Mouse (Mus musculus) thymus, postnatal 36 days (tissue): ENCODE measurements around the gene Map2k6.
A peak's percentile ranks its signal among the peaks of the same experiment; 100 is the strongest.

Source experiments
- DNase-seq, 2 experiments: peaks; one replicate each; pipeline ENCODE4 v3.0.0; 2022; ENCODE audit warnings: mixed read lengths in 2 of 2

Map2k6 gene

DNA sequence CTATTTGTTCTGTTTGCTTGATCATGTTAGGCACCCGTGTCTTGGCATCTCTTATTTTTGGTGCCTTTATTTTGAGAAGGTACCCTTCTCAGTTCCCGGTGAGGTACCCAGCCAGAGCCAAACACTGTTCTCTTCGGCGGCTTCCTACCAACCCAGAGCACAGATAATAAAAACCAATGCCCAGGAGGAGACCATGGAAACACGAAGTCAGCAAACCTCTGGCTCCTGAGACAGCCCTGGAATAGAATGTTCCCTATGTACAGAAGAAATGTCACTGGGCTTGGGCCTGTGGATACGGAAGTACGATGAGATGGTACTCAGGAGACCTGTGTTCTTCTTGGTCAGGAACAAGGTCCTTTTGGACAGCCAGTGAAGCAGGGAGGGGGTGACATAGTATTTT lies 89.4 kb downstream of the Map2k6 start:
- DNase-seq, result no peak

DNA sequence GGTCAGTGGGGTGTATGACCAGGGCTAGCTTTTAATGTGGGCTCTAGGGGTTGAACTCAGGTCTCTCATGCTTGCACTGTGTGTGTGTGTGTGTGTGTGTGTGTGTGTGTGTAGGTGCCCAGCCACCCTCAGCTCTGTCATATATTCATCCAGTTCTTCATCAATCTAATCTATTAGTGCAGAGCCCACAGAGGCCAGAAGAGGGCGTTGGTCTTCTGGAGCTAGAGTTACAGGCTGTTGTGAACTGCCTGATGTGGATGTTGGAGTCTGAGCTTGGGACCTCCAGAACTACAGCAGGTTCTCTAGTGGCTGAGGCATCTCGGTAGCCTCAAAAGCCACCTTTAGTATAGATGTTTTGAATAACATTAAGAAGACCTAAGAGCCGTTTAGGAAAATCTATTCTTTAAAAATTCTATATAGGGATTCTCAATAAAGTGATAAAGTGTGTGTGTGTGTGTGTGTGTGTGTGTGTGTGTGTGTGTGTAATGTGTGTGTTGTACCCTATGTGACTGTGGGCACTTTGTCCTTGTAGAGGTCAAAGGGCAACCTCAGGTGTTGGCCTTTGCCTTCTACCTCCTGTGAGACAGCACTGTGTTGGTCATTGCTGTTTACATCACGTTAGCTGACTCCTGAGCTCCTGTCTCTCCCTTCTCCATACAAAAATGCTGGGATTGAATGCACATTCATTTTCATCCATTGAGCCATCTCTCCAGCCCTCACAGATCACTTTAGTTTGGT lies 96.6 kb downstream of the Map2k6 start:
- no peak for DNase-seq

DNA sequence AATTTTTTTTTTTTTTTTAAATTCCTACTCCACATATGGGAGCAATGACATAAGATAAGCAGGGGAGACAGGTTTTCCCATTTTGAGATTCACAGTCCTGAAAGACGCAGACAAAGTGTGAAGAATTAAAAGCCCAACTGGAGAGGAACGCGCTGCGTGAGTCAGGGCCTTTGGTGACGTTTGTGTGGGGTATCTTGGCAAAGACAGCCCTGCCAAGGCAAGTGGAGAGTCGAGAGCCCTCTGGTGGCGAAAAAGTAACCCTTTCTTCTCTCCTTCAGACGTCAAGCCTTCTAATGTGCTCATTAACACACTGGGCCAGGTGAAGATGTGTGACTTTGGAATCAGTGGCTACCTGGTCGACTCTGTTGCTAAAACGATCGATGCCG lies 97.1 kb downstream of the Map2k6 start:
- peak; percentile 12 to 21 for DNase-seq

DNA sequence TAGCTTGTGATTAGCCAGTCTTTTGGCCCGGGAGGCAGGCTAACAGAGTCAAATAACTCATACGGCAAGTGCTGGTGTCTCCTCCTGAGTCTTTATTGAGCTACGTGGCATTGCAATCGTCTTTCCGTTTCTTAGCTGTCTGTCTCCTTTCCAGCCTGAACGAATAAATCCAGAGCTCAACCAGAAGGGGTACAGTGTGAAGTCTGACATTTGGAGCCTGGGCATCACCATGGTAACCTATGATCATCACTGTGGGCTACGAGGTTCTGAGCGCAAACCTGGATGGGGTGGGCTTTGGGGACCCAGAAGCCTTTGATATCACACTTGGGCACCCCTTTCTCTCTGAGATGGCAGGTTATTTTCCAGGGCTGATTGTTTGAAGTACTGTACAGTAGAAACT lies 98.8 kb downstream of the Map2k6 start:
- DNase-seq, result no peak

DNA sequence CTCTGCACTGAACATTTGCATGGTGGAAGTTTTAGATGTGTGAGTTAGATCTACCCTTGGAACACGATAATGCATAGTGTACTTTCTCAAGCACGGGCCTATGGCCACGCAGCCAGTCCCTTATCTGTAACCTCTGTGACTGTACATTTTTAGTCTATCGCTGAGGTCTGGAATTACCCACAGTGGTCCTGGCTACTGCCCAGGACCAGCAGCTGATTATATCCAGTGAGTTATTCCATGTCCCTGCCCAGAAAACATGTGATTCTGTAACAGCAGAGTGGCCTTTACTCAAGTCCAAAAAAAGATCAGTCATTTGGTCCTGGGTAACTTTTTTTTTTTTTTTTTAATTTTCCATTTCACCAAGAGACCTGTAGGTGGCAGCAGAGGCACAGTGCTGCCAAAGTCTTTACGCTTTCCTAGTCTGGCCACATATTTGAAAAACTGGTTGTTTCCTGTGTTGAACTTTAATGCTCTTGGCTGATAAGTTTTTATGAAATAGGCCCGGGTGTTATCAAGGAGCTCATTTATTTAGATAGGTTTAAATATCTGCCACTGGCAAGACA lies 99.8 kb downstream of the Map2k6 start:
- DNase-seq, result no peak

DNA sequence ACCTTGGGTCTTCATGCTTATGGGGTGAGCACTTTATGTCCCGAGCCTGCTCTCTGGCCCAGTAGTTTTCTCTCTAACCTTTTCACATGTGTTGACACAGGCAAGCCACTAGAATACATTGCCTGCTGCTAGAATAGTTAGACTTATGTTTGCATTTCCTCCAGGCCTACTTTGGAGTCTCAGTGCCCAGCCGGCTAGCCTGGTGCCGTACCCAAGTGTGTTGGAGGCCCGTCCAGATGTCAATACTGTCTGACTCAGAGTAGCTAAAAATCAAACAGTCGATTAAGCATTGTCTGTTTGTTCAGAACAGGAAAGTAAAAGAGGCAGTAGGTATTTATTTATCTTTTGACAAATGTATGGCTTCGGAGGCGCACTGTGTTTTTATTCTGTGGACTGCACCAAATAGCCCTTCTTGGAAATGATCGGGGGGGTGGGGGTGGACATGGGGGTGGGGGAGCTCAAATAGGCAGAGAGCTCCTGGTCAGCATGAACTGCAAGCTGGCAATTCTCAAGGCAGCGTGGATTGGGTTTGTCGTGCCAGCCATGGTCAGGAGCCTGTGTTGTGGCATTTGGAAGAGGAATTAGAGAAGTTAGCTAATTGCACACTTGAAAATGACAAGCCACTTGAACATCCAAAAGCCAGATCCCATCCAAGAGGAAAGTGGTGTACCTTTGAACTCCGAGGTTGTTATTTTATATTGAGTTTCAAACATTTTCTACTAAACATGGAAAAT lies 104.2 kb downstream of the Map2k6 start:
- no peak for DNase-seq

DNA sequence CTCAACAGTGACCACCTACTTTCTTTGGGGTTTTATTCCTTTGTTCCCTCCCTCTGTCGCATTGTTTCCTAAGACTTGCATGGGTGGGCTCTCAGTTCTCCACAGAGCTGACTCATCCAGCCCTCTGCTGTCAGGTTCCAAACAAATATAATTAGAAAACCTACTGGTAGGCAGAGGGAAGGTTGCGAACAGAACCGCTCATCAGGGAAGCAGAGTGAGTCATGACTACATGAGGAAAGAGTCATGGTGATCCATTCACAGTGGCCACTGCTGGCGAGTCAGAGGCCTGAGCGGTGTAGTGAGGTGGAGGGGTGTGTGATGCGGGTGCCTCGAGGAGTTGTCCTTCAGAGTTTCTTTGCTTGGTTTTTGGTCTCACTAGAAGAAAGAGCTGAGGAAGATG lies 112.5 kb downstream of the Map2k6 start:
- no peak for DNase-seq

DNA sequence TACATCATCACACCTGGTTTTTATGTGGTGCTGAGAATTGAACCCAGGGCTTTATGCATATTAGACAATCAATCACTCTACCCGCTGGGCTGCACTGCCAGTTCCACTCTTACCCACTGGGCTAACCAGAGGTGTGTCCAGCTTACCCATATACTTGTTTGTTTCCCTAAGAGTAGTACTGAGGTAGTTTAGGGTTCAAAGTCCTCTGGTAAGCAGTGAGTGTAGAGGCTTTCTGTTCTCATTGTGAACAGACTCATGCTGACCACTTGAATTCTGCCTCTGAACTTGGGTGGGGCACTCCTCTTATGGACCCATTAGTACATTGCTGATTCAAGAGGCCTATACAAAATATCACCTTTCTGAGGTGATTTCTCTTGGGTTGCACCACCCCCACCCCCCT lies 119.7 kb downstream of the Map2k6 start:
- DNase-seq, result no peak

DNA sequence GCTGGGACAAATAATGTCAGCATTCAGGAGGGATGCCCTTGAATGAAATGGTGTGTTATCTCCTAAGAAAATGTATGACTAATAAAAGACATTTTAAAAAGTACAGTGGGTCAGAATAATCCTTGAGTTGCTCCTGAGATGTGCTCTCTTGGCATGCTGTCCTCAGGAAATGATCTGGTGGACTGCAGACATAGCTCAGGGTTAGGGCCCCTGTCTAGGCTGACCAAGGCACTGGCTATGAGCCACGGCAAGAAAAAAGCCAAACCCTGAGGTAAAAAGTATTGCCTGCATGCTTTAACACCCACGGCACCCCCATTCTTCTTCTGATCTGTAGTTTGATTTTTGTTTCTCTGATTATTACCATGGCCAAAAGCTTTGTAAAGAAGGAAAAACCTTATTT lies 124.0 kb downstream of the Map2k6 start:
- DNase-seq, result no peak

DNA sequence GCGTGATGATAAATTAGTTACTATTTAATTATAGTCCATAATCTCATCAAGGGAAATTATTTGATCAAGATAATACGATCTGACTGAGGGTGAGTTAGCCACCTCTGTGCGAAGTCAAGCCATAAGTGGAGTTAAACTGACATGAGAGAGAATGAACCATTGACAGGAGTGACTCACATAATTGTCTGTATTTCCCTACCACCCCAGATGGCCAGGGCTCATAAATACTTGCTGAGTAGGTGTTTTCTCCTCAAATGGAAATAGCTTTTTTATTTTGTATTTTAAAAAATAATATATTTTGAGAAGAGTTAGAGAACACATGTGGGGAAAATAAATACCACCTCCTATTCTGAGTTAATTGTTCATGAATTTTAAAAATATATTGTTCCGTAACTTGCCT lies 127.2 kb downstream of the Map2k6 start:
- no peak for DNase-seq

DNA sequence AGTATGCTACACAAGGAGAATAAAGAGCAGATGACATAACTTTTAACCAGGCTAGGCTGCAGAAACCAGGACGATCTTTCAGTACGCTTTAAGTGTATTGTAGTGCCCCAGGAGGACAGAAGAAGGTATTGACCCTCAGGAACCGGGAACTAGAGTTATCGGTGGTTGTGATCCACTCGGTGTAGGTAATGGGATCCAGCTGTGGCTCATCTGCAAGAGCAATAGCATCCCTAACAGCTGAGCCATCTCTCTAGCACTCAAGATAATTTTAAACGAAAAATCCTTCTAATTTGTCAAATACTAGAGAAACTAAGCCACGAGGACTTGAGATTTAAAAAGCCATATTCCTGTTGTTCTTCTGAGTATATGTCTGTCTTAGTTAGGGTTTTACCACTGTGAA lies 132.2 kb downstream of the Map2k6 start:
- DNase-seq, result no peak

DNA sequence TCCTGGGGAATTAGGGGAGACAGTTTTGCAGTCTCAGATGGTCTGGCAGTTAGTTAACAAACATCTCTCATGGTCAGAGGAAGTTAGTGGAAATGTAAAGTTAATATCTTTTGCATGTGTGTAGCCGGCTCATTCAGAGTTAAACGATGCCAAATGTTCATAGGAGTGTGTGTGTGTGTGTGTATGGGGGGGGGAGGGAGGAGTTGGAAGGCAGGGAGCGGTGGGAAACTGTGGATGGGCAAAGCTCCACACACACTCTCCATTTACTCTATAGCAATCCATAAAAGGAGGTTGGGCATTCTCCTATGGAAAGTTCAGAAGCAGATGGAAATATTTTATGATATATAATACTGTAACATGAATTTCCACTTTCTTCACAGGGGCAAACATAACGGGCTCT lies 135.9 kb downstream of the Map2k6 start:
- DNase-seq, result no peak

DNA sequence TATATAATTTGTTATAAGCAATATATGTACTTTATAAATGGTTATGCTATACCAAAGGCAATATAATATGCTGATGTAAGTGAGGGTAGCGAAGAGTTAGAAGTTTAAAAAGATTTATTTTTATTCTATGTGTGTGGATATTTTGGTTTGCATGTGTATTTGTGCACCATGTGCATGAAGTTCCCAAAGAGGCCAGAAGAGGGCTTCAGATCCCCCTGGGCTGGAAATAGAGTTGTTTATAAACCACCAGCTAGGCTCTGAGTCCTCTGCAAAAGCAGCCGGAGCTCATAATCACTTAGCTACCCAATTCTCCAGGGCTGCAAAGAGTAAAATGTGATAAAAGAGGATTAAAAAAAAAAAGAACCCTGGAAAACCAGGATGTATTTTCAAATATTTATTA lies 137.6 kb downstream of the Map2k6 start:
- DNase-seq, result no peak

DNA sequence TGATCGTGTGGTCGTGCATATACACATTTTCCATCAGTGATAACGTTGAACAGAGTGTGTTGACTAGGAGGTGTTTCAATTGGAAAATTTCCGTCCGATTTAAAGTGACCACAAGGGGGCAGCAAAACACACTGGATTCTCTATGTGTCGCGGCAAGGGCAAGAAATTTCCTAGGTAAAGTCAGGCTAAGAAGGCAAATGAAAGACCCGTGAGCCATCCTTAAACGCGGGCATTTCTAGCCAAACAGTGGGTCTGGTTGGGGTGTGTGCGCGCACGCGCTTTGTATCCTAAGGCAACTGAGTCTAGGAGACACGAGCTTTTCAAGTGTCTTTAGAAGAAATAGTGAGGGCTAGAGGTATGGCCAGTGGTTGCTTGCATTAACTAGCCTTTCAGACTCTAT lies 138.7 kb downstream of the Map2k6 start:
- peak; percentile 14 to 43 for DNase-seq

DNA sequence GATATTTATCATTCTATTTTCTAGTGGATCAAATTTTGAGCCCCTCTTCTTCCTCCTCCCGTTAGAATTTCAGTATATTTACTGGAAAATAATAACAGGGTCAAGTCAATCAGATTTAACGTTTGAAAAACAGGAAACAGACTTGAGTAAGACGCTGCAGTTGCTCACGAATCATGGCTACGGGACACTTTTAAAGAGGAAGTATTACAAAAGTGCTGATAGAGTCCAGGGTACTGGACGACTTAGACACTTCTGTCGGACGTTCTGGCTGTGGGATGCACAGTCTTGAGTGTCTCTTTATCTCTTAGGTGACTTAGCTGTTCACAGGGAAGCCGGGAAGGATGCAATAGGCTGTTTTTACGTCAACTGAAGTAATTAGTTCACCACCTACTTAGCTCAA lies 139.3 kb downstream of the Map2k6 start:
- DNase-seq, result no peak

DNA sequence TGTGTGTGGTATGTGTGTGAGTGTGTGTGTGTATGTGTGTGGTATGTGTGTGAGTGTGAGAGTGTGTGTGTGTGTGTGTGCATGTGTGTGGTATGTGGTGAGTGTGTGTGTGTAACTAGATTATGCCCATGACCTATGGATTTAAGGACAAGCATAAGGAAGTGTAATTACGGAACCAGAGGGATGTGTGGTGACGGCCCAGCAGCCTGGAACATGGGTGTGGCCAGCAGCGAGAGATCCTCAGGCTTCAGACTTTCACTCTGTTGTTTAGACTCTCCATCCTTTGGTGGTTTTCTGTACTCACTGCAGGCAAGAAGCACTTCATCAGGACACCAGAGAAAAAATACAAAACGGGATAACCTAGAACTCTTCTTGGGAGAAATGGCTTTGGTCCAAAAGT lies 143.0 kb downstream of the Map2k6 start:
- DNase-seq, result no peak

DNA sequence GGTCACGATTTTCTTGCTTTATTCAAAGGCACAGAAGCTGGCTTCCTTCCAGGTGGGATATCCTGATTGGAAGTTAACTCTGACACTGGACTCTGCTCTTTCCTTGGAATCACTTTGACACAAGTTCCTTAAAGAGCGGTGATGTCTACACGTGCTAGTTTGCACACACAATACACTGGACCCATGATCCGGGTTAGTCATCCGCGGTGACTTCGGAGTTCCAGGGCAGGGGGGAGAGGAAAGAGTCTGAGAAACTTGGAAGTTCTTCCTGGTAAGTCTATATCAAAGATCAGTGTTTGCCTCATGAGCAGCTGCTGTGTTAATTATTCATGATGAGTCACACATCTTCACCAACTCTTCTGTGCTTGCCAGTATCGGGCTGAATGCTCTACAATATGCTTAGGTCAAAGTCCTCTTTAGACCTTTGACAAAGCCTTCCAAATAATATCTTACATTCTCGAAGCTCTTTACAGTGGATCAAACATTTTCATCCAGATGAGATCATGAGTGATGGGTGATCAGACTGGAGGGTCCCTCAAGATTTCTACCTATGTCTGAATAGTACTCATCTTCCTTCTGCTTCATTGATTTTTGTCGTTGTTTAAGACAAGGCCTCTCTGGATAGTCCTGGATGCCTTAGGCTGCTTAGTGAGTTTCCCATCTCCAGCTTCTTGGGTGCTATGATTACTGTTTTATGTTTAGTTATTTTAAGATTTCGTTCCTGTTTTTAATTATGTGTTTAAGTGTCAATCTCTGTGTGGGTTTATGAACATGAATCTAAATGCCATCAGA lies 145.7 kb downstream of the Map2k6 start:
- DNase-seq, result no peak

DNA sequence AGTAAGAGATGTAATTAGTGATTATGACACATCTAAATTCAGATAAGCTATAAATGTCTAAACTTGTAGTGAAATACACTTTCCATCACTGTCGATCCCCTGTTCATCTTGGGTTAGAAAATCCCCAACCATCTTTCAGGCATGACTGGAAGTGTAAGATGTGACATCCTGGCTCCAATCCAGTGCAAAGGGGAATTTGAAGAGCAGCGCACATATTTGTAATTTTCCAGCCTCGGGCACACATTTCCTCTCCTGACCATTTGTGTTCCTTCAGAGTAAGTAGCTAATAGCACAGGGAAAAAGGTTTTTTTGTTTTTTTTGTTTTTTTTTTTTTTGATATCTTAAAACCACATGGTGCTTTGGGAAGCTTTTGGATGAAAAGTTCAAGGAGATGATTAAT lies 146.5 kb downstream of the Map2k6 start:
- no peak for DNase-seq

DNA sequence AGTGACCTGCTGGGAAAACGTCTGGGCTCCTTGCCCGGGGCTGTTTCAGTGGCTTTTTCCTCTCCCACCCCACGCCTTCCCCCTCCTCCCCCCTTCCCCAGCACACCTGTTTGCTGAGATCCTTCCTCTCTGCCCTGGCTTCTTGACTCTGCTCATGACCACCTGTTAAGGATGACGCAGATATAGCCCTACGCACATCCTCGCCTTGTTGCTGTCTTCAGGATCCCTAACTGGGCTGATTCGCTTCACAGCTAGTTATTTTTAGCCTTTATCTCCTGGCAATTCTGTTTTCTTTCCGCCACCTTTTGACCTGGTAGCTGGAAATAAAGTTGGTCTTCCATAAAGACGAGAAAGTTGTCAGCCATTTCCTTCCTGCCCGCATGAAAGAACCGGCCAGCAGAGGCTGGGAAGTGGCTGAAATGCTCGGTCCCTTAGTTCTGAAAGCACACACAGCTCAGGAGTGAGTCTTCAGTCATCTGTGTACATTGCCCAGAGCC lies 152.6 kb downstream of the Map2k6 start:
- no peak for DNase-seq

DNA sequence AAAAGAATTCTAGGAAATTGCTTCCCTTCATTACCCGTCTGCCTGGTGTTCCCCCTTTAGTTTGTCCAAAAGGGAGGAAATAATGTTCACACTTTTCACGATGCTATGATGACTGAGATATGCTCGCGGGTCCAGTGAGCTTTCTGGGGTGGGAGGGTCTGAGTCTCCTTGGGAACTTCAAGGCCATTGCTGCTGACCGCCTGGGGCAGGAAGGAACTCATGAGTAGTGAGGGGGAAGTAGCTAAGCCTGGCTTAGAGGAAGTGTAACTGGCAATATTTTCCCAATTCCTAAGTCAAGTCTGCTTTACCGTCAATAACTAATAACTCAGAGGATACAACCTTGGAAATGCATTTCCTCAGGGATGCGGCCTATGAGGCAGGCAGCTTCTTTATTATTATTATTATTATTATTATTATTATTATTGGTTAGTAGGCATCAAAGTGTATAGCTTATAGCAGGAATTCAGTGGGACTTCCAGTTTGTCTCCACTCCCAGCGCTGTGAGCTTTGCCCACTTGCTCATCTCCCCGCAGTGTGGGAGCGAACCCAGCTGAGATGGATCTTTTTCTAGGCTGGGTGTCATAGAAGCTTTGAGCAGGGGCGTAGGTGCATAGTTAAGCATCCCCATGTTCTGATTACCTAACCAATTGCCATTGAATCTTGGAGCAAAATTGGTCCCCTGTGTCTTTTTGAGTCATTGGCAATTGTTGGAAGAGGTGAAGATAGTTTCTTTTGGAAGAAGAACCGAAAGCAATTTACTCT lies 163.6 kb downstream of the Map2k6 start:
- DNase-seq, result no peak

DNA sequence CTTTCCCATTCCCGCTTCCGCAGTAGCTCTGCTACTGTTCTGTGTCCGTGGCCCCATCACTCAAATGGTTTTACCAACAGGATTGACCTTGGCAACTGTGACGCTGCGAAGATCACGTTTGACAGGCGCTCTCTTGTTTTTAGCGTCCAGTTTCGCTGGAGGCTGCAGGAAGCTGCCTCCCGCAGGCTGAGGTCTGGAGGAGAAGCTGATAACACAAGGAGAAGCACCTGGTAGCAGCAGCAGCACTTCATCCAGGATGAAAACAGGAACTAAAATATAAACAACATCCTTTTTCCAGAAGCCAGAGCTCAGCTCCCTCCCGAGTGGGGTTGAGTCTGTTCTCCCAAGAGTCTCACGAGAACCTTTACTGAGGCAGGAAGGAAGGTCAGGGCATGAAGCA lies 164.3 kb downstream of the Map2k6 start:
- DNase-seq, result no peak

DNA sequence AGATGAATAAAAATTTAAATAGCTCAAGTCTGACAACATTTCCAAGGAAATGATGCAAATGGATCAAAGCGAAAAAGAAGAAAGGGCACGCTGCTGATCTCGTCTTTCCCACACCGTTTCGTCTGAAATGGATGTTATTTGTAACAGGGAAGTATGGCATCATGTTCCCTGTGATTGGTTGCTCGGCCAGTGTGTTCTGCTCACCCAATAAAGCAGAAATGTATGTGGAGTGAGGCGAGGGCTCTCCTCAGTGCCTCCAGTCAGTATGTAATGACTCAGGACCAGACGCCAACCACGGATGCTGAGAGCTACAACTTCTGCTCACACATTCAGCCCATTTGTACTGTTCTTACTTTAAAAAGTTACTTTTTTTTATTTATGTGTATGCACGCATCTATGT lies 164.9 kb downstream of the Map2k6 start:
- DNase-seq, result no peak

DNA sequence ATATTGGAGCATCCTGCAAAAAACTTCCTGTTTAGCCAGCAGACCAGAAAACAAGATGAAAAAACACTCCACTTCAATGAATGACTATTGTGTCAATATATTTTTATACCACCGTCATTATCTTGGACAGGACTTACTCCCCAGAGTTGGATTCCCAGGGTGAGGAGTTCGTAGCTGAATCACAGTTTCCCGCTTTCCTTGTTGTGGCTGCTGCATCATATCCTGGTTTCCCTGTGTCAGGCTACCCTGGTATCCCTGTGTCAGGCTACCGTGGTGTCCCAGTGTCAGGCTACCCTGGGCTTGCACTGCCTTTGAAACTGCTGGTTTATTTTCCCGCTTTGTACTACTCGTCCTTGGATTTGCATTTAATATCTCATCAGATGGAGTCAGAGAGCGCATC lies 167.4 kb downstream of the Map2k6 start:
- no peak for DNase-seq
